Comparison of ENCODE assay signal across 8 mouse cellular contexts in the genomic region with DNA sequence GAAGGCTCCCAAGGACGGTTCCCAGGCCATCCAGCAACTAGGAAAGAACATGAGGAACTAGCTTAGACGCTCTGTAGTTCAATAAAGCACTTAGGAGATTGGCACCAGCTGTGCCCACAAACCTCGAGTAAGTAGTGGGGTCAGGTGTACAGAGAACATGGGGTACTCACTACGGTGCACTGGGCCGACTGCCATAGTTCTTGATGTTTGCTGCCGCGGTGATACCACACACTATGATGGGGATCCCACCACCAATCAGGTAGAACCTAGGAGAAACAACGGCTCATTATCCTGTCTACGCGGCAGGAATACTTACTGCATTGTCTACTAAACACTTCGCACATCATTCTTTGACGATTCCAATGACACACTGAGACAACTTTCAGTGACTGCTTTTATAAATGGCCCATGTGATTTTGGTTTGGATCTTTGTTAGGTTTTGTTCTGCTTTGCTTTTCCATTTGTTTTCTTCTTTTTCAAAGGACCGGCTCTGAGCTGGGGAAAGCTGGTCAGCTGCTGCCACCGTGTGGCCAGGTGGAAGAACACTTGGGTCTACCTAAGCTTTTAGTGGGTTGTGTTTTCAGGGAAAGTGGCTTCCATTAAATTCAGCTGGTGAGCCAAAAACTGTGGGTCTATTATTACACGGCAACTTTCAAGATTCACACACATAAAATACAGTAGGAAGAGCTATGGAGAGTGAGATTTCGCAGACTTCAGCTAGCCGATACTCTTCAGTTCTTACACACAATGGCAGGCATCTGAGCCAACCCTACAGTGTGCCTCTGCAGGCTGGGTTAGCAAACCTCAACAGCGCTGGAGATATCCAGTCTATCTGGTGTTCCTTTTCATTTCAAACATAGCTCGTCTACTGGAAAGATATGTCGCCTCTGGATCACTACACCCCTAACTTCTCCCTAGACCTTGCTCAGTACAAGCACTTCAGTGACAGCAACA.
DNase-seq lines count a peak whose midpoint lies in the region; ATAC-seq and TF ChIP-seq lines count a peak whose summit lies in the region.

No protein-coding gene starts in this region.

- H3K4me1 ChIP-seq in E14TG2a.4 (replicated peaks; ENCODE audit: low read depth, low read length) = no peaks in the 10 kb centered on the region
- no peaks in the 10 kb centered on the region for H3K4me1 ChIP-seq in cerebellum, adult 2 months (ENCODE audit: control insufficient read depth, insufficient read depth, low read length)
- H3K4me1 ChIP-seq in forebrain, embryonic 15.5 days = no peaks in the 10 kb centered on the region
- no peaks in the 10 kb centered on the region for H3K4me1 ChIP-seq in midbrain, embryonic 12.5 days

- peak; percentile 88 for ATAC-seq in forebrain, embryonic 15.5 days (replicated peaks)
- ATAC-seq in midbrain, embryonic 12.5 days (ENCODE audit: low FRiP score, low read depth) = peak; percentile 62

- no peak overlapping the region for H3K4me3 ChIP-seq in gastrocnemius, adult 2 months
- H3K4me3 ChIP-seq in E14TG2a.4 (replicated peaks; ENCODE audit: low read length) = no peak overlapping the region
- no peak overlapping the region for H3K4me3 ChIP-seq in cerebellum, adult 2 months (replicated peaks; ENCODE audit: insufficient read depth, low read depth, low read length)
- no peak overlapping the region for H3K4me3 ChIP-seq in forebrain, embryonic 15.5 days
- H3K4me3 ChIP-seq in midbrain, embryonic 12.5 days = no peak overlapping the region

- DNase-seq in gastrocnemius, adult 2 months = peak; percentile 38
- DNase-seq in gastrocnemius, postnatal 36 days = no peak
- peak; percentile 71 to 76 for DNase-seq in cerebellum, adult 2 months
- peak; percentile 67 to 74 for DNase-seq in kidney, postnatal 4 days
- peak; percentile 29 for DNase-seq in thymus, postnatal 14 days

- no peak overlapping the region for H3K9ac ChIP-seq in forebrain, embryonic 15.5 days (replicated peaks)
- no peak overlapping the region for H3K9ac ChIP-seq in midbrain, embryonic 12.5 days (replicated peaks)

- no peak for TF ChIP-seq POLR2A in cerebellum, adult 2 months (IDR thresholded peaks at IDR 0.05; ENCODE audit: borderline replicate concordance, insufficient read depth, low read length)

- TF ChIP-seq CTCF in gastrocnemius, adult 2 months (IDR thresholded peaks at IDR 0.05) = peak; percentile 66
- peak; percentile 57 for TF ChIP-seq CTCF in E14TG2a.4 (conservative IDR thresholded peaks at IDR 0.05; ENCODE audit: low read length)
- TF ChIP-seq CTCF in cerebellum, adult 2 months (IDR thresholded peaks at IDR 0.05; ENCODE audit: borderline replicate concordance, insufficient read depth, low read depth, low read length) = peak; percentile 97

- WGBS in cerebellum, adult 2 months = 77% methylated on average over 20 of the region's 20 CpGs
- 83% methylated on average over 20 of the region's 20 CpGs for WGBS in forebrain, embryonic 15.5 days
- WGBS in midbrain, embryonic 12.5 days = 88% methylated on average over 20 of the region's 20 CpGs

- no peak overlapping the region for H3K27ac ChIP-seq in gastrocnemius, adult 2 months
- no peak overlapping the region for H3K27ac ChIP-seq in cerebellum, adult 2 months (ENCODE audit: insufficient read depth, low read length)
- H3K27ac ChIP-seq in forebrain, embryonic 15.5 days (replicated peaks) = no peak overlapping the region
- no peak overlapping the region for H3K27ac ChIP-seq in midbrain, embryonic 12.5 days (replicated peaks)

- H3K9me3 ChIP-seq in E14TG2a.4 (ENCODE audit: low read length) = no peaks in the 10 kb centered on the region
- no peaks in the 10 kb centered on the region for H3K9me3 ChIP-seq in forebrain, embryonic 15.5 days
- no peaks in the 10 kb centered on the region for H3K9me3 ChIP-seq in midbrain, embryonic 12.5 days

- no peak overlapping the region for H3K4me2 ChIP-seq in forebrain, embryonic 15.5 days (replicated peaks)
- no peak overlapping the region for H3K4me2 ChIP-seq in midbrain, embryonic 12.5 days (replicated peaks)

- intact Hi-C loops in gastrocnemius, adult 2 months (cut with DNase I) = loop anchor here (5.0 kb wide), 1 partner anchor 589 kb away; no protein-coding TSS in a partner anchor
- intact Hi-C loops in gastrocnemius, postnatal 36 days (cut with DNase I) = loop anchor here (10.0 kb wide), 1 partner anchor 597 kb away; no protein-coding TSS in a partner anchor

- H3K36me3 ChIP-seq in E14TG2a.4 (ENCODE audit: insufficient read depth, low read length) = peaks cover 68% of the 10 kb centered on the region
- peaks cover 30% of the 10 kb centered on the region for H3K36me3 ChIP-seq in forebrain, embryonic 15.5 days
- peaks cover 61% of the 10 kb centered on the region for H3K36me3 ChIP-seq in midbrain, embryonic 12.5 days

- H3K27me3 ChIP-seq in E14TG2a.4 (ENCODE audit: insufficient read depth, low read length) = no peaks in the 10 kb centered on the region
- no peaks in the 10 kb centered on the region for H3K27me3 ChIP-seq in cerebellum, adult 2 months (ENCODE audit: control insufficient read depth, insufficient read depth, low read length)
- no peaks in the 10 kb centered on the region for H3K27me3 ChIP-seq in forebrain, embryonic 15.5 days
- H3K27me3 ChIP-seq in midbrain, embryonic 12.5 days = no peaks in the 10 kb centered on the region

Comparison
In these comparisons a context has a peak if more than half of its experiments do, and no peak if none do; other contexts are left out.
1. DNase-seq: peak in gastrocnemius, adult 2 months (single experiment), cerebellum, adult 2 months (2 of 2), kidney, postnatal 4 days (2 of 2) and thymus, postnatal 14 days (single experiment); none in gastrocnemius, postnatal 36 days (0 of 2).
2. Peak in every context shown above with its lines, with median percentiles within 50 percentile points of each other: CTCF ChIP-seq.